Mouse (Mus musculus): ENCODE data around the gene Efl1.

GRCm38 (mm10) chr7:82748812-82749211, 100.4 kb downstream of the Efl1 start:
- TF ChIP-seq CTCF (IDR thresholded peaks at IDR 0.05; ENCODE audit: low read depth, low read length) = no peak
- TF ChIP-seq POLR2A (IDR thresholded peaks at IDR 0.05; ENCODE audit: borderline replicate concordance, low read depth, low read length) = no peak

Measured in bone marrow macrophage, adult 2 months (primary cell).